In genomic region chr3:83687503-83687902, GRCm38 (mm10) we compare ENCODE assay signal across 27 mouse cellular contexts.
"Had no signal": no experiment of that assay in that cellular context is flagged by ENCODE, and none has a peak within 500 bp of the region (broad histone marks: within the 10 kb centered on the region; RNA-seq: fewer than 3 reads in every experiment).

No protein-coding gene starts in this region.

- H3K27ac ChIP-seq: heart, adult 2 months; heart, embryonic 13.5 days; heart, embryonic 15.5 days; hindbrain, embryonic 10.5 days; hindbrain, embryonic 13.5 days; hindbrain, embryonic 15.5 days; hindbrain, postnatal 0 days; kidney, embryonic 15.5 days; kidney, postnatal 0 days; limb, embryonic 13.5 days; limb, embryonic 15.5 days; liver, embryonic 12.5 days; liver, embryonic 14.5 days had no signal

- H3K27me3 ChIP-seq: heart, embryonic 13.5 days; heart, embryonic 15.5 days; hindbrain, embryonic 13.5 days; hindbrain, embryonic 15.5 days; kidney, embryonic 15.5 days; limb, embryonic 13.5 days; limb, embryonic 15.5 days; liver, embryonic 12.5 days had no signal

- H3K4me2 ChIP-seq: heart, embryonic 11.5 days; heart, embryonic 13.5 days; heart, embryonic 15.5 days; hindbrain, embryonic 13.5 days; hindbrain, embryonic 15.5 days; kidney, embryonic 15.5 days; limb, embryonic 13.5 days; limb, embryonic 15.5 days; liver, embryonic 12.5 days had no signal

- H3K4me3 ChIP-seq: heart, adult 2 months; heart, embryonic 13.5 days; heart, embryonic 15.5 days; hindbrain, embryonic 10.5 days; hindbrain, embryonic 13.5 days; hindbrain, embryonic 15.5 days; kidney, embryonic 15.5 days; limb, embryonic 13.5 days; limb, embryonic 15.5 days; liver, embryonic 12.5 days had no signal

- H3K9me3 ChIP-seq: heart, embryonic 13.5 days; heart, embryonic 15.5 days; hindbrain, embryonic 10.5 days; hindbrain, embryonic 13.5 days; hindbrain, embryonic 15.5 days; kidney, embryonic 15.5 days; limb, embryonic 13.5 days; limb, embryonic 15.5 days; liver, embryonic 12.5 days had no signal

- H3K9ac ChIP-seq: heart, embryonic 13.5 days; heart, embryonic 15.5 days; hindbrain, embryonic 13.5 days; hindbrain, embryonic 15.5 days; kidney, embryonic 15.5 days; limb, embryonic 13.5 days; limb, embryonic 15.5 days; liver, embryonic 12.5 days; liver, embryonic 14.5 days had no signal

- H3K4me1 ChIP-seq: heart, embryonic 15.5 days; hindbrain, embryonic 10.5 days; hindbrain, embryonic 13.5 days; hindbrain, embryonic 15.5 days; kidney, embryonic 15.5 days; limb, embryonic 15.5 days; liver, embryonic 12.5 days had no signal

- DNase-seq: gastrocnemius, postnatal 14 days; gastrocnemius, postnatal 36 days; heart, adult 11 months; heart, adult 2 months; heart, postnatal 4 days; kidney, adult 11 months; kidney, adult 2 months; kidney, adult 9 months; kidney, postnatal 14 days; kidney, postnatal 36 days; layer of hippocampus, adult 9-11 months; layer of hippocampus, postnatal 36 days; left cerebral cortex, postnatal 4 days had no signal

- H3K36me3 ChIP-seq: heart, embryonic 13.5 days; heart, embryonic 15.5 days; hindbrain, embryonic 10.5 days; hindbrain, embryonic 13.5 days; hindbrain, embryonic 15.5 days; kidney, embryonic 15.5 days; limb, embryonic 13.5 days; limb, embryonic 15.5 days; liver, embryonic 12.5 days had no signal

- ATAC-seq: hindbrain, postnatal 0 days; intestine, embryonic 16.5 days; liver, embryonic 12.5 days had no signal
